Mouse (Mus musculus) heart, embryonic 16.5 days (tissue): ENCODE results near the gene Rangrf. TPM values are rescaled to one million over a fixed set of nuclear protein-coding genes. Genes with fewer than 3 reads are reported as not detected.
"Not testable (repeated sequence)": the region's sequence is repeated elsewhere in the genome, so short reads cannot be mapped to it uniquely, and the experiment has no call there.

Source experiments
- ATAC-seq: fragments of 200-750 bp; cut with Nextera tagmentation; replicated peaks from 2 replicates; pipeline ENCODE4 v1.8.0; 2017; ENCODE audit warnings: moderate number of reproducible peaks; ENCODE audit not compliant: insufficient read depth, low FRiP score; ENCODE audit errors: extremely low read depth
- H3K27ac ChIP-seq: fragments of 300-500 bp; sonication (generic); 2 replicates; pipeline ENCODE4 v1.5.1; 2014; ENCODE audit warnings: mild to moderate bottlenecking, low read length, control low read depth, moderate library complexity
- H3K27me3 ChIP-seq: fragments of 300-500 bp; sonication (generic); 2 replicates; pipeline ENCODE4 v1.6.1; 2014; ENCODE audit warnings: low read length, mixed read lengths; ENCODE audit not compliant: control insufficient read depth, insufficient read depth
- H3K36me3 ChIP-seq: fragments of 300-500 bp; sonication (generic); 2 replicates; pipeline ENCODE4 v1.6.1; 2014; ENCODE audit not compliant: control insufficient read depth, insufficient read depth
- H3K4me1 ChIP-seq: fragments of 300-500 bp; sonication (generic); 2 replicates; pipeline ENCODE4 v1.6.1; 2014; ENCODE audit warnings: low read length, mixed read lengths; ENCODE audit not compliant: control insufficient read depth, insufficient read depth
- H3K4me2 ChIP-seq: fragments of 300-500 bp; sonication (generic); 2 replicates; pipeline ENCODE4 v1.6.1; 2014; ENCODE audit warnings: low read depth, mild to moderate bottlenecking, control low read depth, low read length
- H3K4me3 ChIP-seq: fragments of 300-500 bp; sonication (generic); 2 replicates; pipeline ENCODE4 v1.5.1; 2014; ENCODE audit warnings: mild to moderate bottlenecking, control low read depth, low read length
- H3K9ac ChIP-seq: fragments of 300-500 bp; sonication (generic); 2 replicates; pipeline ENCODE4 v1.6.1; 2014; ENCODE audit warnings: low read length, control low read depth
- H3K9me3 ChIP-seq: fragments of 300-500 bp; sonication (generic); replicated peaks from 2 replicates; pipeline ENCODE4 v1.6.1; 2016; ENCODE audit warnings: low read length; ENCODE audit not compliant: control insufficient read depth
- WGBS: fragments of 180-500 bp; shearing (Covaris S2); extraction: QIAGEN DNeasy Blood & Tissue Kit; methylation state at CpG from one replicate; pipeline ENCODE4 v1.1.7; 2014; 5-methylcytosine and 5-hydroxymethylcytosine counted together
- polyA plus RNA-seq: library from polyadenylated mRNA; unstranded; fragments of >200 nt; fragmentation: Nextera tagmentation; extraction: Ambion mirVana; gene quantifications from 2 replicates; pipeline ENCODE4 v1.2.1, GENCODE M21; 2015

Rangrf gene
- 79.2 and 84.3 TPM in 2 replicates for polyA plus RNA-seq

DNA sequence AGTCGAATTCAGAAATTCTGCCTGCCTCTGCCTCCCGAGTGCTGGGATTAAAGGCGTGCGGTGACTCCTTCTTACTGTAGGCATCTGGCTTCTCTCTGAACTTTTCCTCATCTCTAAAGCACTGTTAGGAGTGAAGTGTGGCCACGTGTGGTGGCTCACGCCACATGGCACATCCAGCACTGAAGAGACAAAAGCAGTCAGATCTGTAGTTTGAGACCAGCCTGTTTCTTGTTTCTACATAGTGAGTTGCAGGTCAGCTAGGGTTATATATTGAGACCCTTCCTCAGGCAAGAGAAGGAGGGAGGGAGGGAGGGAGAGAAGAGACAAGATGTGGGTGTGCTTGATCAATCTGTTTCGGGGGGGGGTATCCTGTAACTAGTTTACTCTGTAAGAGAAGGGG, at the start of gene Rangrf:
TSS of gene Rangrf (minus strand) at position 101 of the 400 bp plus-strand sequence.
- Histone ChIP-seq H3K4me1 (peaks cover 28% of the 10 kb centered on the region), H3K9ac (peak within 1 kb of the TSS; percentile 63), H3K9me3 (no peaks in the 10 kb centered on the region), H3K27me3 (no peaks in the 10 kb centered on the region), H3K36me3 (no peaks in the 10 kb centered on the region), H3K4me2 (peak within 1 kb of the TSS; percentile 79), H3K4me3 (peak within 1 kb of the TSS; percentile 57), H3K27ac (no peak within 1 kb of the TSS)
- WGBS = 71% methylated on average over 7 of the region's 7 CpGs
- no peak for ATAC-seq

DNA sequence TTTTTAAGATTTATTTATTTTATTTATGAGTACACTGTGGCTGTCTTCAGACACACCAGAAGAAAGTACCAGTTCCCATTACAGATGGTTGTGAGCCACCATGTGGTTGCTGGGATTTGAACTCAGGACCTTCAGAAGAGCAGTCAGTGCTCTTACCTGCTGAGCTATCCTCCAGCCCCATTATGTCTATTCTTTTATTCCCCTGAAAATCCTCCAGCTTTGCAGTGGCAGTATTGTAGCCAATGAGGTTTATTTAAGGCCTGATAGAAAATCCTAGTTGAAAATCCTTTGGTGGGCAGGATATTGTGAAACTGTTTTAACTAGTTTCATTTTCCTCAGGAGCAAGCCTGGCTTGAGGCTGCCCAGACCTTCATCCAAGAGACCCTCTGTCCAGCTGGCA, 45.7 kb upstream of the Rangrf start:
- Histone ChIP-seq H3K4me1 (peaks cover 7% of the 10 kb centered on the region), H3K4me3 (no peak overlapping the region), H3K27ac (no peak overlapping the region), H3K4me2 (no peak overlapping the region), H3K27me3 (no peaks in the 10 kb centered on the region), H3K9me3 (no peaks in the 10 kb centered on the region), H3K36me3 (peaks cover 39% of the 10 kb centered on the region), H3K9ac (no peak overlapping the region)
- ATAC-seq = no peak

DNA sequence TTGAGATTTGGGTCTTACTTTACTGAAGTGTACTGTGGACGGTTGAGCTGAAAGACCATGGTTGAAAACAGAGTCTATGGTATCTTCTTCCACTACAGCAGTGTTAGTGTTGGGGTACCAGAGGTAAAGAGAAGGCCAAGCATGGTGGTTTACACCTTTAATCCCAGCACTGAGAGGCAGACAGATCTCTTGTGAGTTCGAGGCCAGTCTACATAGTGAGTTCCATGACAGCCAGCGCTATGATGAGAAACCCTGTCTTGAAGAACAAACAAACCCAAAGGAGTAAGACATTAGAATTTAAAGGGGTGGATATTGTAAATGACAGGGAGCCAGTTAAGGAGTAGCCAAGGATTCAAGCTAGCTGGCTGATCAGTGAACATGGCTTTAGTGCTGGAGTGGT, 41.8 kb upstream of the Rangrf start:
- H3K9ac ChIP-seq = peak overlapping the region; percentile 79
- no peak overlapping the region for H3K27ac ChIP-seq
- H3K4me1 ChIP-seq = peaks cover 13% of the 10 kb centered on the region
- no peaks in the 10 kb centered on the region for H3K9me3 ChIP-seq
- H3K4me3 ChIP-seq = peak overlapping the region; percentile 68
- H3K36me3 ChIP-seq = peaks cover 2% of the 10 kb centered on the region; the same call in 1 of the 2 replicates
- H3K4me2 ChIP-seq = peak overlapping the region; percentile 76
- ATAC-seq = no peak
- no peaks in the 10 kb centered on the region for H3K27me3 ChIP-seq
- WGBS = 58% methylated on average over 3 of the region's 3 CpGs

DNA sequence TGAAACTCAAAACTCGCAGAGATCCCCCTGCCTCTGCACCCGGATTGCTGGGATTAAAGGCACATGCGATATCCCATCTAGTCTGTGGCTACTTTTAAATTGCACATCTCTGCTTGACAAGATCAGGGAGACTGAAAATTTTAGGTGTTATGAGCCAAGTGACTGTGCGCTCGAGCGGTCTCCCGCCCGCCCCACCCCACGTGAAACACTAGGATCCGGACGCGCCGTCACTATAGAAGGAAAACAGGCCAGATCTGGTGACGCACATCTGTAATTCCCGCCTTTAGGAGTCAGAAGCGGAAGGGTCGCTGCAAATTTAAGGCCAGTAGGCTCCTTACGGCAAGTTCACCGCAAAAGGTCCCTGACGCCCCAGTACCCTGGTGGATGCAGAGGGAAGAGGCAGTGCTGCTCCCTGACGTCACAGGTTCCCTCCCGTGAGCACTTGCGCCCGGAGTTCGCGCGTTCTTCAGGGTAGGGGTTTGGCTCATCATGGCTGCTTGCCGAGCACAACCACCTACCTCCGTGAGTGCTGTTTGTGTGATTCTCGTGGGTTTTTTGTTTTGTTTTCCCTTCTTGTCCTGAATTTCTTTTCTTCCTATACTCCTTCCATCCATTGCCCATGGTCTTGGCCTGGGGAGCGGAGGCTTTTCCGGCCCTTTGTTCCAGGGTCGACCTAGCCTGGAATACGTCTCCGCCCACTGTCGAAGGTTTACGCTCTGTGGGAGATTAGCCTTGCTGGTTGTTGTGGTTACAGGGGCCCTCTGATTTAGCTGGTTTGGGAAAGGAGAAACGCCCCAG, 40.9 kb upstream of the Rangrf start, which contains the start of gene Ctc1:
TSS of gene Ctc1 (plus strand) at position 268 of the 798 bp plus-strand sequence.
- WGBS = 1% methylated on average over 38 of the region's 38 CpGs
- peaks cover 16% of the 10 kb centered on the region for H3K4me1 ChIP-seq
- peak within 1 kb of the TSS; percentile 68 for H3K4me3 ChIP-seq
- peak within 1 kb of the TSS; percentile 76 for H3K4me2 ChIP-seq
- peak within 1 kb of the TSS; percentile 87 for H3K27ac ChIP-seq
- no peaks in the 10 kb centered on the region; the same call in 1 of the 2 replicates for H3K36me3 ChIP-seq
- H3K9me3 ChIP-seq = no peaks in the 10 kb centered on the region
- ATAC-seq = peak; percentile 92
- no peaks in the 10 kb centered on the region for H3K27me3 ChIP-seq
- H3K9ac ChIP-seq = peak within 1 kb of the TSS; percentile 79

DNA sequence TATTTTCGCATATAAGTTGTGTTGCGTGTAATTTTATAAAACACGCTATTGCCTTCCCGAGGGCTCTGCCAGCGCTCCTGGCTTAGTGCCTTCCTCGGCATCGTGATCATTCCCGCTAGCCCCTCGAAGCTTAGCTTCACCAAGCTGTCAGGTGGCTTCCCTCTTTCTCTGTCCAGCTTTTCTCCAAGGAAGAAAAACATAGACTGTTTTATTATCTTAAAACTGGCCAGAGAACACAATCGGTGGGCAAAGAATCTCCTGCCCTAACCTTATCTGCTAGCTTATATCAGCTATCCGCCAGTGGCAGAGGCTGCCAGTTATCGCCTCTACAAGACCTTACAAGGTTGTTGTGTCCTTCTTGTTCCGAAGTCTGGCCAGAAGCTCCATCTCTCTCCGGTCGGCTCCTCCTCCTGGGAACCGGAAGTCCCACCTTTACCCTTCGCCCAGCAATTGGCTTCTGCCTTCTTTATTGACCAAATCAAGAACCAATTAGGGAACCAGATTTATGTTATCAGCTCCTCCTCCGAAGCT, 37.2 kb upstream of the Rangrf start:
- peak; percentile 79 for ATAC-seq
- peak overlapping the region; percentile 62 for H3K4me3 ChIP-seq
- peaks cover 15% of the 10 kb centered on the region for H3K4me1 ChIP-seq
- H3K4me2 ChIP-seq = peak overlapping the region; percentile 84
- H3K9ac ChIP-seq = peak overlapping the region; percentile 78
- peak overlapping the region; percentile 96 for H3K27ac ChIP-seq
- H3K9me3 ChIP-seq = no peaks in the 10 kb centered on the region
- H3K36me3 ChIP-seq = no peaks in the 10 kb centered on the region
- no peaks in the 10 kb centered on the region for H3K27me3 ChIP-seq
- 1% methylated on average over 18 of the region's 18 CpGs for WGBS

DNA sequence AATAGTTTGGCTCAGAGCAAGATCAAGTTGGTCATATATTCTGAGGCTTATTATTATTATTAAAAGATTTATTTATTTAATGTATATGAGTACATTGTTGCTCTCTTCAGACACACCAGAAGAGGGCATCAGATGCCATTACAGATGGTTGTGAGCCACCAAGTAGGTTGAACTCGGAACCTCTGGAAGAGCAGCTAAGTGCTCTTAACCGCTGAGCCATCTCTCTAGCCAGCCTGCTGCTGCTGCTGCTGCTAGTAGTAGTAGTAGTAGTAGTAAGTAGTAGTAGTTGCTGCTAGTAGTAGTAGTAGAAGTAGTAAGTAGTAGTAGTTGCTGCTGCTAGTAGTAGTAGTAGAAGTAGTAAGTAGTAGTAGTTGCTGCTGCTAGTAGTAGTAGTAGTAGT, 36.5 kb upstream of the Rangrf start:
- 58% methylated on average over 2 of the region's 2 CpGs for WGBS

DNA sequence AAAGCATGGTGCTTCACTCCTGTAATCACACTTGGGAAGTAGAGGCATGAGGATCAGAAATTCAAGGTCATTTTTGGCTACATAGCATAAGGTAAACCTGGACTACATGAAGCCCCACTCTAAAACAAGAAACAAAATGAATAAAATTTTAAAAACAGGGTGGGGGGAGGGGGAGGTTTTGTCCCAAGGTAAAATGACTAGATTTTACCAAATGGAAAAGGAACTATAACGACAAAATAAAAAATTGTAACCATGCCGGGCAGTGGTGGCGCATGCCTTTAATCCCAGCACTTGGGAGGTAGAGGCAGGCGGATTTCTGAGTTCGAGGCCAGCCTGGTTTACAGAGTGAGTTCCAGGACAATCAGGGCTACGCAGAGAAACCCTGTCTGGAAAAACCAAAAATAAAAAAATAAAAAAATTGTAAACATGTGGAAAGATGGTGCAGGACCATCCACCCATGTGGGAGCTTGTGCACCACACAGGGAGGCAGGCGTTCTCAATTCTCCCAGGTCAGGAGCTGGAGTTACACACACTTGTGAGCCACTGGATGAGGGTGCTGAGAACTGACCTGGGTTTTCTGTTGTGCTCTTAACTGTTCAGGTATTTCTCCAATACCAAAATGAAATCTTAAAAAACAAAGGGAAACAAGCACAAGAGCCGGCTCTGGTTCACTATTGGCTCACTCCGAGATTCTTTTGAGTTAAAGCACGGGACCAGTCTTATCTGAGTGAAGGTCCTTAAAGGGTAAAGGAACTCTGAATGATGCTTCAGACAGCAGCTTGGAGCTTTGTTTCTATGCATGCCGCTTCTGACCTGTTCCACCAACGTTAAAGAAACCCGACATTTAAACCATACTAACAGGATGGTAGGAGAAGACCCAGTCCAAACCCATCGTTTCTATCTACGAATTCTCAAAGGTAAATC, 35.7 kb upstream of the Rangrf start:
- Histone ChIP-seq H3K4me3 (no peak overlapping the region; the same call in 1 of the 2 replicates), H3K27me3 (no peaks in the 10 kb centered on the region), H3K27ac (peak overlapping the region; percentile 36), H3K4me1 (peaks cover 9% of the 10 kb centered on the region), H3K4me2 (peak overlapping the region; percentile 9; the same call in 1 of the 2 replicates), H3K9ac (no peak overlapping the region), H3K36me3 (no peaks in the 10 kb centered on the region), H3K9me3 (no peaks in the 10 kb centered on the region)
- no peak for ATAC-seq
- 80% methylated on average over 15 of the region's 15 CpGs for WGBS

More for the DNA sequence above, 36.5 kb upstream of the Rangrf start:
- Histone ChIP-seq H3K4me2 (peak overlapping the region; percentile 84), H3K27ac (peak overlapping the region; percentile 96), H3K9ac (peak overlapping the region; percentile 78; the same call in 1 of the 2 replicates), H3K4me3 (peak overlapping the region; percentile 62)
- H3K9me3 ChIP-seq, ATAC-seq, H3K4me1 ChIP-seq, H3K27me3 ChIP-seq, H3K36me3 ChIP-seq: not testable (repeated sequence)

DNA sequence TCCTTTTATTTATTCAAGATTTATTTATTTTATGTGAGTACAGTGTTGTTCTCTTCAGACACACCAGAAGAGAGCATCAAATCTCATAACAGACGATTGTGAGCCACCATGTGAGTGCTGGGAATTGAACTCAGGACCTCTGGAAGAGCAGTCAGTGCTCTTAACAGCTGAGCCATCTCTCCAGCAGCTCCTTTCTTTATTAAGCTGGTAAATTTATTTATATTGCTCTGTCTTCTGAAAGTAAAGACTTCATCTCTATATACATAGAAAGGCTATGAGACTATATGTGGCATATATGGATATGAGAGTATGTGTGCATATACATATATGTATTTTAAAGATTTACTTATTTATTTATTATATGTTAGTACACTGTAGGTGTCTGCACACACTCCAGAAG, 34.5 kb upstream of the Rangrf start:
- Histone ChIP-seq H3K27me3 (no peaks in the 10 kb centered on the region), H3K27ac (no peak overlapping the region), H3K9ac (no peak overlapping the region), H3K36me3 (no peaks in the 10 kb centered on the region), H3K4me2 (no peak overlapping the region), H3K4me3 (no peak overlapping the region), H3K4me1 (peaks cover 5% of the 10 kb centered on the region), H3K9me3 (no peaks in the 10 kb centered on the region)
- 88% methylated on average over 1 of the region's 1 CpGs for WGBS
- ATAC-seq = no peak
